Mouse (Mus musculus) erythroblast, embryonic 14.5 days (primary cell): ENCODE data around the gene Zfp110. TPM values are rescaled to one million over a fixed set of nuclear protein-coding genes. Genes with fewer than 3 reads are reported as not detected.

ENCODE experiments used
- H3K27me3 ChIP-seq: 2 replicates; pipeline ENCODE4 v1.6.1; 2012; ENCODE audit warnings: inconsistent platforms; ENCODE audit not compliant: control insufficient read depth
- H3K36me3 ChIP-seq: 2 replicates; pipeline ENCODE4 v1.6.1; 2012; ENCODE audit warnings: mild to moderate bottlenecking, inconsistent platforms; ENCODE audit not compliant: control insufficient read depth
- H3K4me1 ChIP-seq: 2 replicates; pipeline ENCODE4 v1.6.1; 2012; ENCODE audit warnings: inconsistent platforms; ENCODE audit not compliant: control insufficient read depth
- H3K4me3 ChIP-seq: replicated peaks from 2 replicates; pipeline ENCODE3; 2012; ENCODE audit warnings: moderate library complexity, mild to moderate bottlenecking, inconsistent platforms
- H3K9me3 ChIP-seq: 2 replicates; pipeline ENCODE4 v1.6.1; 2012; ENCODE audit warnings: low read length, inconsistent platforms, mixed read lengths; ENCODE audit not compliant: control insufficient read depth
- GATA1 ChIP-seq: IDR thresholded peaks from 2 replicates; pipeline ENCODE4 v1.6.1; 2012; ENCODE audit warnings: low read length, inconsistent platforms, mixed read lengths
- TAL1 ChIP-seq: IDR thresholded peaks from 3 replicates; pipeline ENCODE4 v1.6.1; 2012; ENCODE audit warnings: low read length, inconsistent platforms, mixed read lengths
- polyA plus RNA-seq: library from polyadenylated mRNA; stranded (reverse); fragments of >175 nt; gene quantifications from 2 replicates; pipeline ENCODE4 v1.2.3, GENCODE M21; 2012

The Zfp110 gene
- polyA plus RNA-seq, 1 experiment = 0.24 TPM

DNA sequence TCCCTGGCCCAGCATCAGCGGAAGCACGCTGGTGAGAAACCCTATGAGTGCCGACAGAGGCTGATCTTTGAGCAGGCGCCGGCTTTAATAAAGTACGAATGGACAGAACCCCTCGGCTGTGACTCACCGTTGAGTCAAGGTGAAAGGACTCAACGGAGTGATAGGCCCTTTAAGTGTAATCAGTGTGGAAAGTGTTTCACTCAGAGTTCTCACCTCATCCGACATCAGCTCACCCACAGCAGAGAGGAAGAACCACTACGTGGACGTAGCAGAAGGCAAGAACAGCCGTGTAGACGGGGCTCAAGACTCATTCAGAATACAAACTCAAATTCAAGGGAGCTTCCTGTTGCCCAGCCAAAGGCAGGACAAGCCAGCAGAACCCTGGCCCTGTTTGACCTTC, 56.4 kb downstream of the Zfp110 start:
- Histone ChIP-seq H3K9me3 (no peaks in the 10 kb centered on the region), H3K36me3 (peaks cover 17% of the 10 kb centered on the region), H3K4me3 (no peak overlapping the region), H3K4me1 (no peaks in the 10 kb centered on the region), H3K27me3 (no peaks in the 10 kb centered on the region)
- TF ChIP-seq TAL1 = no peak
- no peak for TF ChIP-seq GATA1

DNA sequence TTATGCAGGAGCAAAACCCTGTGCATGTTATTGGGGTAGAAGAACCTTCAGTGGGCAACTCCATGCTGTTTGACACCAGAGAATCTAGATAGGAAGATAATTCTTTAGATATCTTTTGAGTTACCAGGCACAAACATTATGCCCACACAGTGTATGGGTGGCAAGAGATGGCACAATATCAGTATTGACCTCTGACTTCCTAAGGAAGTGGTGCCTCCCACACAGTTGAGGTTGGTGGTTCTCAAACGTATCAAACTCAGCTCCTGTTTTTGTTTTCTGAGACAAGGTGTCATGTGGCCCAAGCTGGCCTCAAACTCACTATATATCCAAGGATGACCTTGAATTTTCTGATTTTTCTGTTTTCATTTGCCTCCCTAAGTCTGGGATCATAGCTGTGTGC, 56.8 kb downstream of the Zfp110 start:
- no peak for TF ChIP-seq GATA1
- no peak for TF ChIP-seq TAL1
- Histone ChIP-seq H3K27me3 (no peaks in the 10 kb centered on the region), H3K36me3 (peaks cover 16% of the 10 kb centered on the region), H3K4me3 (no peak overlapping the region), H3K9me3 (no peaks in the 10 kb centered on the region), H3K4me1 (no peaks in the 10 kb centered on the region)

DNA sequence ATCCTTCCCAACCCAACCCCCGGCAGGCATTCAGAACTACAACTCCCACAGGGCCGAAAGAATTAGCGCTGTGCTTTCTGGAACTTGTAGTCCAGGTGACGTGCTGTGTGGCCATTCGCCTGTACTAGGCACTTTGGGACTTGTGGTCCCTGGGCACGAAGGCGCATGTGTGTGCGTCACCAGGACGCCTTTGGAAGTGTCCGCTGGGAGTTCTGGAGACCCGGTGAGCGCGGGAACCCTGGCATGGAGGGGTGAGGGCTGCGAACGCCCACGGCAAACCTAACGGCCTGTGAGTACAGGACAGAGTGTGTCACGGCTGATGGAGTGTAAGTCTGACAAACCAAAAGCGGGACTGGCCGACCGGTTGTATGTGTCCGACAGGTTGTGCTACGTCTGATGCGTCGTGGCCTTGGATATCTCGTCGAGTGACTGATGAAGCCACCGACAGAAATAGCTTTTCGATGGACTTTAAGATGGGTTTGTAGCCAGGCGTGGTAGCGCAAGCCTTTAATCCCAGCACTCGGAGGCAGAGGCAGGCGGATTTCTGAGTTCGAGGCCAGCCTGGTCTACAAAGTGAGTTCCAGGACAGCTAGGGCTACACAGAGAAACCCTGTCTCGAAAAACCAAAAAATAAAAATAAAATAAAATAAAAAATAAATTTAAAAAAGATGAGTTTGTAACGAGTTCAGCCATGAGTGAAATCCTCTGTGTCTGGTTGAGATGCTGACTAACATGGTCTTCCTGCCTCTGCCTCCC, 63.3 kb downstream of the Zfp110 start, which contains the start of gene Zscan22:
Gene Zscan22, plus strand, starts transcription at position 161 of the 756 bp plus-strand sequence.
- peak within 1 kb of the TSS; percentile 71 for H3K4me3 ChIP-seq
- no peaks in the 10 kb centered on the region for H3K9me3 ChIP-seq
- TF ChIP-seq TAL1 (no peak), GATA1 (no peak)
- H3K36me3 ChIP-seq = peaks cover 10% of the 10 kb centered on the region
- peaks cover 20% of the 10 kb centered on the region for H3K4me1 ChIP-seq
- H3K27me3 ChIP-seq = no peaks in the 10 kb centered on the region

Other genes starting within 250 kb of the Zfp110 start
- not detected in 2 replicates for gene Vmn2r53, start 226.0 kb upstream of the Zfp110 start, polyA plus RNA-seq
- gene Vmn2r54, start 194.4 kb upstream of the Zfp110 start, polyA plus RNA-seq = not detected in 2 replicates
- gene Vmn2r55, start 149.8 kb upstream of the Zfp110 start, polyA plus RNA-seq = not detected in 2 replicates
- gene Vmn2r56, start 99.8 kb upstream of the Zfp110 start, polyA plus RNA-seq = 0.01 TPM in 1 of 2 replicates, not detected in the other
- 0.04 TPM in 1 of 2 replicates, not detected in the other for gene Zscan18, start 31.1 kb upstream of the Zfp110 start, polyA plus RNA-seq
- 0.01 TPM in 1 of 2 replicates, not detected in the other for gene Zfp329, start 15.9 kb upstream of the Zfp110 start, polyA plus RNA-seq
- gene Zfp128, start 46.4 kb downstream of the Zfp110 start, polyA plus RNA-seq = 0.02 TPM in 1 of 2 replicates, not detected in the other
- gene Zscan22, start 63.1 kb downstream of the Zfp110 start, polyA plus RNA-seq = 0.04 TPM in 2 replicates
- 328 and 368 TPM in 2 replicates for gene Rps5, start 87.5 kb downstream of the Zfp110 start, polyA plus RNA-seq
- 0.11 and 0.14 TPM in 2 replicates for gene Rnf225, start 92.7 kb downstream of the Zfp110 start, polyA plus RNA-seq
- gene Zfp324, start 131.1 kb downstream of the Zfp110 start, polyA plus RNA-seq = 0.27 and 0.38 TPM in 2 replicates
- 0.20 and 0.29 TPM in 2 replicates for gene Zfp446, start 143.1 kb downstream of the Zfp110 start, polyA plus RNA-seq
- not detected in 2 replicates for gene Slc27a5, start 163.4 kb downstream of the Zfp110 start, polyA plus RNA-seq
- 16.2 and 17.6 TPM in 2 replicates for gene Trim28, start 164.4 kb downstream of the Zfp110 start, polyA plus RNA-seq
- 6.7 and 7.7 TPM in 2 replicates for gene Zbtb45, start 175.3 kb downstream of the Zfp110 start, polyA plus RNA-seq
- gene Chmp2a, start 200.0 kb downstream of the Zfp110 start, polyA plus RNA-seq = 39.9 and 103 TPM in 2 replicates
- gene Ube2m, start 203.5 kb downstream of the Zfp110 start, polyA plus RNA-seq = 22.8 and 28.8 TPM in 2 replicates
- gene Mzf1, start 220.0 kb downstream of the Zfp110 start, polyA plus RNA-seq = 0.03 TPM in 2 replicates